Mouse (Mus musculus) liver, embryonic 11.5 days (tissue): ENCODE results near the gene Ldlrap1. TPM values are rescaled to one million over a fixed set of nuclear protein-coding genes. Genes with fewer than 3 reads are reported as not detected.

Experiments
- ATAC-seq: fragments of 200-750 bp; cut with Nextera tagmentation; replicated peaks from 2 replicates; pipeline ENCODE4 v1.8.0; 2017; ENCODE audit warnings: moderate number of reproducible peaks, mild to moderate bottlenecking, moderate TSS enrichment, moderate library complexity; ENCODE audit not compliant: low FRiP score
- DNase-seq: peaks from one replicate; pipeline ENCODE4 v3.0.0-alpha.2; 2017; ENCODE audit warnings: low spot score
- H3K27ac ChIP-seq: fragments of 300-500 bp; sonication (generic); 2 replicates; pipeline ENCODE4 v1.5.1; 2014; ENCODE audit warnings: mild to moderate bottlenecking, low read depth, low read length, control low read depth
- H3K27me3 ChIP-seq: fragments of 300-500 bp; sonication (generic); replicated peaks from 2 replicates; pipeline ENCODE4 v1.6.1; 2014; ENCODE audit warnings: low read length, mixed read lengths; ENCODE audit not compliant: control insufficient read depth, insufficient read depth
- H3K36me3 ChIP-seq: fragments of 300-500 bp; sonication (generic); 2 replicates; pipeline ENCODE4 v1.6.1; 2014; ENCODE audit warnings: mild to moderate bottlenecking, low read length, moderate library complexity, mixed read lengths; ENCODE audit not compliant: control insufficient read depth, insufficient read depth
- H3K4me1 ChIP-seq: fragments of 300-500 bp; sonication (generic); replicated peaks from 2 replicates; pipeline ENCODE4 v1.6.1; 2014; ENCODE audit warnings: low read length, mixed read lengths; ENCODE audit not compliant: control insufficient read depth, insufficient read depth
- H3K4me2 ChIP-seq: fragments of 300-500 bp; sonication (generic); 2 replicates; pipeline ENCODE4 v1.6.1; 2014; ENCODE audit warnings: mild to moderate bottlenecking, control low read depth, moderate library complexity
- H3K4me3 ChIP-seq: fragments of 300-500 bp; sonication (generic); 2 replicates; pipeline ENCODE4 v1.5.1; 2014; ENCODE audit warnings: low read depth, low read length, control low read depth
- H3K9ac ChIP-seq: fragments of 300-500 bp; sonication (generic); 2 replicates; pipeline ENCODE4 v1.6.1; 2014; ENCODE audit warnings: low read depth, low read length, control low read depth
- H3K9me3 ChIP-seq: fragments of 300-500 bp; sonication (generic); 2 replicates; pipeline ENCODE4 v1.6.1; 2016; ENCODE audit warnings: low read length, inconsistent platforms, mixed read lengths; ENCODE audit not compliant: control insufficient read depth
- WGBS: fragments of 180-500 bp; shearing (Covaris S2); extraction: QIAGEN DNeasy Blood & Tissue Kit; methylation state at CpG from one replicate; pipeline ENCODE4 v1.1.7; 2014; 5-methylcytosine and 5-hydroxymethylcytosine counted together
- polyA plus RNA-seq: library from polyadenylated mRNA; unstranded; fragments of >200 nt; fragmentation: Nextera tagmentation; extraction: Ambion mirVana; gene quantifications from 2 replicates; pipeline ENCODE4 v1.2.1, GENCODE M21; 2014

Ldlrap1 gene
- polyA plus RNA-seq, 1 experiment from 2014 or later, result 32.2 TPM

DNA sequence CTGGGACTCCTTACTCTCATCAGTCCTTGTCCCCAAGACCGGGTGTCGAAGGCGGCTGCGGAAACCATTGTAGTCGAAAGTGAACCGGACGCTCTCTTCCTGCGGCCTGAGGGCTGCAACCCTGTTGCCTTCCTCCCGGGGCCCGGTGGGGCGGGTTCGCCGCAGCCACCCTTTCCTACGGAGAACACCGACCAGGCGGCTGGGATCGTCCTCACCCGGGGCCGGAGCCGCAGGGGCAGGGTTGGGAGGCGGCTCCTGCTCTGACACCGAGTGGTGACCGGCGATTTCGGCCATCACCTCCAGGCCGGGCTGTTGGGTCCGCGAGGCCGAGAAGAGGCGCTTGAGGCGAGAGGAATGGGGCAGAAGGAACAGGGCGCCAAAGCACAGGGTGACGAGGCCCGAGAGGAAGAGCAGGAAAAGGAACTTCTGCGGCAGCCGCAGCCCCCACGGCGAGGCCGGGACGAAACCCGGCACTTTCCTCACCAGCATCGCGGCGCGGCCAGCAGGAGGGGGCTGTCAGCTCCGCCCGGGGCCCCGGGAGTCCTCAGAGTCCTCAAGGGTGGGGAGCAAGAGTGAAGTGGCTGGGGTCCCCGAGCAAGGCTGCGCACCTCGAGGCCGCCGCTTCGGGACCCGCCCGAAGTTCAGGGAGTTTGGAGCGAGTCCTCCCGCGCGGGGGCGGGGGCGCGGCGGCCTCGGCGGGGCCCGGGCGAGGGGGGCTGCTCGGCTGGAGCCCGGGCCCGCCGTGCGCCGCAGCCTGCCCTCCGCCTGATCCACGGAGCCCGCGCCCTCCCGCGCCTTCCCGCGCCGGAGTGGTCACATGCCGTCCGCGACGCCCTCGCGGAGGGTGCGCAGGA lies 64.6 kb downstream of the Ldlrap1 start:
- Histone ChIP-seq H3K36me3 (no peaks in the 10 kb centered on the region), H3K9ac (peak overlapping the region; percentile 62), H3K9me3 (no peaks in the 10 kb centered on the region), H3K27ac (0 out of 2 replicates have a peak overlapping the region, but pooled peaks have one; percentile 13), H3K27me3 (peaks cover 27% of the 10 kb centered on the region), H3K4me1 (peaks cover 17% of the 10 kb centered on the region), H3K4me3 (peak overlapping the region; percentile 60), H3K4me2 (peak overlapping the region; percentile 88)
- under 1% methylated on average over 81 of the region's 90 CpGs for WGBS
- DNase-seq (peak; percentile 61), ATAC-seq (no peak)

DNA sequence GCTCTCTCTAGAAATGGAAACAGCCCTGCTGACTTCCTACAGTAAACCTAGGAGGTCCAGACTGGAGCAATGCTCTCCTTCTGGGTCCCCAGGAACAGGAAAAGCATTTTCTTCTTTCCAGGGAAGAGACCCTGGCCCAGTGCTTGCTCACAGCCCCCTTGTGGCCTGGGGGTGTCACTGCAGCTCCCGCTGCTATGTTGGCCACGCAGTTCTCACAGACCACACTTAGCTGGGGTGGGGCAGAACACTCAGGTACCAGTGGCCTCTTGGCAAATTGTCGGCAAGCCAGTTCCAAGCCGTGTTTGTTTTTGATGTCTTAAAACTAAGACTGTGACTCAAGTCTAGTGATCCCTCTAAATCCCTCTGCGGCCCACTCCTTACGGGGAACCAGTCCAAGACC lies 65.9 kb downstream of the Ldlrap1 start:
- Histone ChIP-seq H3K27me3 (peaks cover 27% of the 10 kb centered on the region), H3K4me3 (peak overlapping the region; percentile 60), H3K4me2 (peak overlapping the region; percentile 88), H3K27ac (no peak overlapping the region), H3K9me3 (no peaks in the 10 kb centered on the region), H3K4me1 (peaks cover 17% of the 10 kb centered on the region), H3K9ac (no peak overlapping the region), H3K36me3 (no peaks in the 10 kb centered on the region)
- ATAC-seq, result no peak
- WGBS, result 36% methylated on average over 6 of the region's 6 CpGs
- peak; percentile 61 for DNase-seq

DNA sequence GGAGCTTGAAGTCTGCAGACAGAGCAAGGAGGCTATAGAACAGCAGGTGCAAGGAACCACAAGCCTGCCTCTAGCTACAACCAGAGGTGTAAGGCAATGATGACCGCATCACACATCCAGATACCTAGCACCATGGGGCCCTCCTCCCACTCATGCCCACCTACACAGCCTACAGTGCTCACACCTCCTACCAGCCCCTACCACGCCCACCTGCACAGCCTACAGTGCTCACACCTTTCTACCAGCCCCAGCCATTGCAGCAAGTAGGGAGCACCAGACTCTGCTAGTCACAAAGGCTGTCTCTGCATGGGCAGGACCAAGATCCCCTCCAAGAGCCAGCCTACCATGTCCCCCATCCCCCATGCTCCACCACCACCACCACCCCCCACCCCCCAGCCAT lies 66.9 kb downstream of the Ldlrap1 start:
- WGBS, result 87% methylated on average over 2 of the region's 2 CpGs
- DNase-seq, result no peak
- Histone ChIP-seq H3K4me2 (no peak overlapping the region), H3K4me3 (no peak overlapping the region), H3K27me3 (peaks cover 25% of the 10 kb centered on the region), H3K9ac (no peak overlapping the region), H3K9me3 (no peaks in the 10 kb centered on the region), H3K36me3 (no peaks in the 10 kb centered on the region), H3K4me1 (peaks cover 17% of the 10 kb centered on the region), H3K27ac (no peak overlapping the region)
- no peak for ATAC-seq

DNA sequence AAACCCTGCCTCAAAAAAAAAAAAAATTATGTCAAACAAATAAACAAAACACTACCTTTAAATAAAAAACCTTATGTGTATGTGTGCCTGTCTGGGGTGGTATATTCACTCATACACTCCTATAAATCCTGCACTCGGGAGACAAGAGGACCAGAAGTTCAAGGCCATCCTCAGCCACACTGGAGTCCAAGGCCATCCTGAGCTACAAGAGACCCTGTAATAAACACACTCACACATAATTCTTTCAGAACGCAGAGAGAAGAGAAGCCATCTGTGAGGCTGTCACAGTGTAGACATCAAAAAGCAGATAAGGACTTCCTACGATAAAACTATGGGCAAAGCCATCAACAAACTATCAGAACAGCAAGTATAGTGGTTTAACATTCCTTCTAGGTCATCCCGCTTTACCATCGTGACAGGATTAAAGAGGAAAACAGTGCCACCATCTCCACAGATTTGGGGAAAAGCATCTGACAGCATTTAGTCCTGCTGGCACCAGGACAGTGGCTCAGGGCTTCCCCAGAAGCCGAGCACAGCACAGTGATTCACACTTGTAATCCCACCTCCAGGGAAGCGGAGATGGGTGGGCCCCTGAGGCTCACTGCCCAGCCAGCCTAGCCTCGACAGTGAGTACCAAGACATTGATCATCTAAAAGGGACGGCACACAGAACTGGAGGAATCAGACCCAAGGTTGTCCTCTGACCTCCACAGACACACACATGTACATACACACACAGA lies 74.5 kb downstream of the Ldlrap1 start:
- Histone ChIP-seq H3K27me3 (no peaks in the 10 kb centered on the region), H3K4me2 (no peak overlapping the region), H3K4me1 (no peaks in the 10 kb centered on the region), H3K36me3 (peaks cover 4% of the 10 kb centered on the region; the same call in 1 of the 2 replicates), H3K9me3 (peaks cover 4% of the 10 kb centered on the region), H3K27ac (no peak overlapping the region), H3K4me3 (no peak overlapping the region), H3K9ac (no peak overlapping the region)
- DNase-seq, result no peak
- ATAC-seq, result no peak
- 68% methylated on average over 9 of the region's 9 CpGs for WGBS

DNA sequence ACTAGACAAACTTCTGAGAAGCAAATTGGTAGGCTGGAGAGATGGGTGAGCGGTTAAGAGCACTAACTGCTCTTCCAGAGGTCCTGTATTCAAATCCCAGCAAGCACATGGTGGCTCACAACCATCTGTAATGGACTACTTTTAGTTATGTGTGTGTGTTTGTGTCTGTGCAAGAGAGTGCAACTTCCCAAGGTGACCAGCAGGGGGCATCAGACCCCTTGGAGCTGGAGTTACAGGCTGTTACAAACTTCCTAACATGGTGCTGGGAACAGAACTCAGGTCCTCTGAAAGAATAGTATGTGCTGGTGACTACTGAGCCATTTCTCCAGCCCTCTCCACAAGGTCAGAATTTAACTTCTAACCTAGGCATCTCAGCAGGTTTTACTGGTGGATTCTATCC lies 75.4 kb downstream of the Ldlrap1 start:
- Histone ChIP-seq H3K4me3 (no peak overlapping the region), H3K4me1 (no peaks in the 10 kb centered on the region), H3K9ac (no peak overlapping the region), H3K36me3 (peaks cover 4% of the 10 kb centered on the region; the same call in 1 of the 2 replicates), H3K27ac (no peak overlapping the region), H3K27me3 (no peaks in the 10 kb centered on the region), H3K9me3 (peaks cover 4% of the 10 kb centered on the region), H3K4me2 (no peak overlapping the region)
- no peak for ATAC-seq
- no peak for DNase-seq
- WGBS, result 94% methylated on average over 1 of the region's 1 CpGs

Other genes with a start within 250 kb of the Ldlrap1 start
- gene Mtfr1l, start 232.6 kb downstream of the Ldlrap1 start, polyA plus RNA-seq, result 107 and 114 TPM in 2 replicates
- 12.4 and 13.1 TPM in 2 replicates for gene Selenon, start 215.9 kb downstream of the Ldlrap1 start, polyA plus RNA-seq
- gene Man1c1, start 63.7 kb downstream of the Ldlrap1 start, polyA plus RNA-seq, result 3.9 and 4.1 TPM in 2 replicates
- gene Maco1, start 85.3 kb upstream of the Ldlrap1 start, polyA plus RNA-seq, result 26.3 and 28.3 TPM in 2 replicates
- gene Rhd, start 96.5 kb upstream of the Ldlrap1 start, polyA plus RNA-seq, result 213 and 235 TPM in 2 replicates
- gene Tmem50a, start 147.0 kb upstream of the Ldlrap1 start, polyA plus RNA-seq, result 129 and 131 TPM in 2 replicates
- gene Rsrp1, start 155.6 kb upstream of the Ldlrap1 start, polyA plus RNA-seq, result 360 and 390 TPM in 2 replicates
- 83.9 and 89.4 TPM in 2 replicates for gene Syf2, start 162.9 kb upstream of the Ldlrap1 start, polyA plus RNA-seq